Mouse (Mus musculus) cerebellum, postnatal 25 days (tissue): Measurements from ENCODE around the gene Hint3.
"Not testable (repeated sequence)": the region's sequence is repeated elsewhere in the genome, so short reads cannot be mapped to it uniquely, and the experiment has no call there.

Experiments
- DNase-seq, 2 experiments: peaks; one replicate each; pipeline ENCODE4 v3.0.0; 2021; ENCODE audit warnings: mixed read lengths in 2 of 2

Hint3 gene

GRCm38 (mm10) chr10:30629513-30629912, at the start of gene Hint3:
Hint3 (minus strand) TSS chr10:30629632.
- DNase-seq = no peak

GRCm38 (mm10) chr10:30678051-30678450, 48.6 kb upstream of the Hint3 start:
- no peak for DNase-seq

- DNase-seq = no peak
Measured at GRCm38 (mm10) chr10:30674825-30675224, 45.4 kb upstream of the Hint3 start.

- no peak for DNase-seq
Measured at GRCm38 (mm10) chr10:30666580-30666979, 37.1 kb upstream of the Hint3 start.

GRCm38 (mm10) chr10:30660564-30661328, 31.3 kb upstream of the Hint3 start:
- DNase-seq = no peak

- DNase-seq = no peak
Measured at GRCm38 (mm10) chr10:30655655-30656054, 26.2 kb upstream of the Hint3 start.

GRCm38 (mm10) chr10:30647681-30648080, 18.2 kb upstream of the Hint3 start:
- DNase-seq = no peak

GRCm38 (mm10) chr10:30638216-30638615, 8.8 kb upstream of the Hint3 start:
- DNase-seq = no peak

GRCm38 (mm10) chr10:30636474-30637154, 7.2 kb upstream of the Hint3 start:
- not testable (repeated sequence) for DNase-seq

GRCm38 (mm10) chr10:30632718-30633117, 3.3 kb upstream of the Hint3 start:
- DNase-seq = no peak

- no peak for DNase-seq
Measured at GRCm38 (mm10) chr10:30629977-30630376, 545 bp upstream of the Hint3 start.

- not testable (repeated sequence) for DNase-seq
Measured at GRCm38 (mm10) chr10:30628444-30628843, 988 bp downstream of the Hint3 start.

- no peak for DNase-seq
Measured at GRCm38 (mm10) chr10:30627548-30627947, 1.9 kb downstream of the Hint3 start.

GRCm38 (mm10) chr10:30624161-30625019, 5.0 kb downstream of the Hint3 start:
- DNase-seq = no peak

GRCm38 (mm10) chr10:30622928-30623327, 6.5 kb downstream of the Hint3 start:
- no peak for DNase-seq

GRCm38 (mm10) chr10:30618918-30619210, 10.6 kb downstream of the Hint3 start:
- DNase-seq = no peak

GRCm38 (mm10) chr10:30618091-30618917, 11.1 kb downstream of the Hint3 start:
- DNase-seq = peak; percentile 99

- DNase-seq = no peak
Measured at GRCm38 (mm10) chr10:30613039-30613438, 16.4 kb downstream of the Hint3 start.

- no peak for DNase-seq
Measured at GRCm38 (mm10) chr10:30609614-30610013, 19.8 kb downstream of the Hint3 start.

- DNase-seq = no peak
Measured at GRCm38 (mm10) chr10:30608109-30608508, 21.3 kb downstream of the Hint3 start.

- peak; percentile 89 to 93 for DNase-seq
Measured at GRCm38 (mm10) chr10:30600542-30600966, 28.9 kb downstream of the Hint3 start, which contains the start of gene Trmt11. Trmt11 (minus strand) TSS chr10:30600749.

GRCm38 (mm10) chr10:30600094-30600534, 29.3 kb downstream of the Hint3 start:
- DNase-seq = no peak
